Mouse (Mus musculus): ENCODE results near the gene Ube2e1. TPM values are rescaled to one million over a fixed set of nuclear protein-coding genes. Genes with fewer than 3 reads are reported as not detected.

Ube2e1 gene
- total RNA-seq (2014; rRNA removed) (45.1 and 45.7 TPM in 2 replicates), polyA plus RNA-seq (2015; fragmentation: Nextera tagmentation; extraction: Ambion mirVana) (152 TPM in 2 replicates)

DNA sequence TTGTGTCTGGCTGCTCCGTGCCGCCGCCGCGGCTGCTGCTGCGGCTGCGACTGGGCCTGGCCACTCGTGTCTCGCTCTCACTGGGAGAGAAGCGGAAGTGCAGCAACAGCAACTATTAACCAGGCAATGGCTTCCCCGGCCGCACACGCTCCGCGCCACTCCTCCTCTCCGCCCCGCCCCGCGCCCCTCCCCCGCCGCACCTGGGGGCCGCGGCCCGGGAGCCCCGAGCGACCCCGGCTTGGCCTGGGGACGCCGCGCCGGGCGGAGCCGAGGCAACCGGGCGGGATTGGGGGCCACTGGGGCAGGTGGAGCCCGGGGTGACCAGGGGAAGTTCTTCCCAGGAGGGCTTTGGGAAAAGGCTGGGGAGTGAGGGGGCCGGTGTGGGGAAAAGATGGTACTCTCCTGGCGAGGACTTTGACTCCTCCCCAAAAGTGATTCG is at the start of gene Ube2e1:
Gene Ube2e1, minus strand, starts transcription at position 167 of the 439 bp plus-strand sequence.
- Histone ChIP-seq H3K9me3 (ENCODE audit: low read length) (no peaks in the 10 kb centered on the region), H3K4me3 (ENCODE audit: low read depth, low read length) (peak within 1 kb of the TSS; percentile 84), H3K4me1 (ENCODE audit: insufficient read depth, low read length) (peaks cover 9% of the 10 kb centered on the region; the same call in 1 of the 2 replicates), H3K27me3 (ENCODE audit: insufficient read depth, low read length) (no peaks in the 10 kb centered on the region), H3K27ac (ENCODE audit: low read depth, low read length) (peak within 1 kb of the TSS; percentile 90), H3K9ac (replicated peaks; ENCODE audit: low read length, poor library complexity, severe bottlenecking) (peak within 1 kb of the TSS; percentile 97), H3K36me3 (ENCODE audit: insufficient read depth, low read length) (no peaks in the 10 kb centered on the region), H3K4me2 (ENCODE audit: low read depth, low read length, poor library complexity, severe bottlenecking) (peak within 1 kb of the TSS; percentile 86)
- DNase-seq (ENCODE audit: low spot score): peak; percentile 72
- no peak for TF ChIP-seq CTCF (IDR thresholded peaks at IDR 0.05)
- WGBS: 1% methylated on average over 29 of the region's 39 CpGs
- peak; percentile 90 for ATAC-seq (ENCODE audit: low FRiP score)

DNA sequence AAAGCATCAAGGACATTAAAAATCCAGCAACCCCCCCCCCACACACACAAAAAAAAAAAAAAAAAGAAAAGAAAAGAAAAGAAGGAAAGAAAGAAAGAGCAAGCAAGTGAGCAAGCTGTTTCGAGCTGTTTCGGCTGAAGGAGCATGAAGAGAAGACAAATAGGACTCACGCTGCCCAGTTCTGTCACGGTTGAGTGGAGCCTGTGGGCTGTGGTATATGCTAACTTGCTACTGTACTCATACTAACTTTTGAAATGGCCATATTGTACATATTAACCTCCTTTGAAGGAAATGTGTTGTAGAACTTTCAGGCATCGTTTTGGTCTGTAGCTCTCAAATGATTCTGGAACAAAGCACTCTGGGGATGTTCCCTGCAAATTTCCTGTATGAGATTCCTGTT is 48.2 kb upstream of the Ube2e1 start:
- TF ChIP-seq CTCF (IDR thresholded peaks at IDR 0.05): no peak
- H3K9me3 ChIP-seq (ENCODE audit: low read length): no peaks in the 10 kb centered on the region
- no peak overlapping the region for H3K9ac ChIP-seq (replicated peaks; ENCODE audit: low read length, poor library complexity, severe bottlenecking)
- ATAC-seq (ENCODE audit: low FRiP score) (no peak), DNase-seq (ENCODE audit: low spot score) (no peak)
- H3K4me3 ChIP-seq (ENCODE audit: low read depth, low read length): no peak overlapping the region
- H3K4me2 ChIP-seq (ENCODE audit: low read depth, low read length, poor library complexity, severe bottlenecking): no peak overlapping the region
- H3K4me1 ChIP-seq (ENCODE audit: insufficient read depth, low read length): no peaks in the 10 kb centered on the region
- no peaks in the 10 kb centered on the region for H3K27me3 ChIP-seq (ENCODE audit: insufficient read depth, low read length)
- 59% methylated on average over 5 of the region's 5 CpGs for WGBS
- no peaks in the 10 kb centered on the region for H3K36me3 ChIP-seq (ENCODE audit: insufficient read depth, low read length)
- no peak overlapping the region for H3K27ac ChIP-seq (ENCODE audit: low read depth, low read length)

DNA sequence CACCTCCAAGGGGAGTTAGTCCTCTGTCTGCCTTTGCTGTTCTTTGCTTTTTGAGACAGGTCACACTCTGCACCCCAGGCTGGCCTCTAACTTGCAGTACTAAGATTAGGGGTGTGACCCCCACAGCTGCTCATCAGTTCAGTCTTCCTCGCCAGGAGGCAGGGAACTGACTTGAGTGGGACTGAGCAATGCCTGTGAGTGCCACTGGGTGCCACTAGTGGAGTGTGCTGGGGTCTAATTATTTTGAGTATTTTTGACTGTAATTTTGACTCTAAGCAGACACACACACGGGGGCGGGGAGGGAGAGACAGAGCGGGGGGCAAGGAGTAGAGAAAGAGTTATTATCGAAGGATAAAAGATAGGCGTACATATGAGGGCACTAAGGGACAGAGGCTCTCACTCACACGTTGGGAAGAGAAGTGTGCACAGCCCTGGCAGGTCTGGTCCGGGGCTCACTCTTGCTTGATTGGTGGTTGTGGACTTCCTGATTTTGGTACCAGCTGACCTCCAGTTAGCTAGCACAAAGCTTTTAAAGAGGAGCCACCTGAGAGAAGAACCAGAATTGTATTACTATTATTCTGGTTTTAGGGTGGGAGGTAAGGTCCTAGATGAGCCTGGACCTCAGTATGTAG is 46.4 kb upstream of the Ube2e1 start:
- no peaks in the 10 kb centered on the region for H3K9me3 ChIP-seq (ENCODE audit: low read length)
- no peak overlapping the region for H3K27ac ChIP-seq (ENCODE audit: low read depth, low read length)
- no peak overlapping the region for H3K4me3 ChIP-seq (ENCODE audit: low read depth, low read length)
- no peaks in the 10 kb centered on the region for H3K4me1 ChIP-seq (ENCODE audit: insufficient read depth, low read length)
- H3K36me3 ChIP-seq (ENCODE audit: insufficient read depth, low read length): no peaks in the 10 kb centered on the region
- H3K27me3 ChIP-seq (ENCODE audit: insufficient read depth, low read length): no peaks in the 10 kb centered on the region
- no peak overlapping the region for H3K4me2 ChIP-seq (ENCODE audit: low read depth, low read length, poor library complexity, severe bottlenecking)
- no peak overlapping the region for H3K9ac ChIP-seq (replicated peaks; ENCODE audit: low read length, poor library complexity, severe bottlenecking)
- TF ChIP-seq CTCF (IDR thresholded peaks at IDR 0.05): peak; percentile 75
- ATAC-seq (ENCODE audit: low FRiP score) (peak; percentile 76), DNase-seq (ENCODE audit: low spot score) (peak; percentile 43)
- 57% methylated on average over 8 of the region's 8 CpGs for WGBS

DNA sequence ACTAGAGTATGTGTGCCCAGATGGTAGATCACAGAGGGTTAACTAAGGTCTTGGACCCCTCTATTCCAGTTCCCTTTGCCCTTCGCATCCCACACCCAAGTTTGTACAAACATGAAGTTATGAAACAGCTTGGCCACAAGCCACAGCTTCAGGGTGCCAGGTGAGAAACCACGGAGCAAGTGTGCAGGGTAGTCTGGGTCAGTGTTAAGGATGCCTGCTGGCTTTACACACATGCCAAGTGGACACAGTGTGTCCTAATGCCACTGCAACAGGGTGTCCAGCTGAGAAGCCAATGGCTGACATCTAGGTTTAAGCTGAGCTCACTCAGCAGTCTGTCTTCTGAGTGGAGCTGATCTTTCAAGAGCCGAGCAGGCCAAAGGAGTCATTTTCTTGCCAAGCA is 44.5 kb upstream of the Ube2e1 start:
- no peaks in the 10 kb centered on the region for H3K9me3 ChIP-seq (ENCODE audit: low read length)
- no peak for ATAC-seq (ENCODE audit: low FRiP score)
- H3K4me3 ChIP-seq (ENCODE audit: low read depth, low read length): no peak overlapping the region
- no peaks in the 10 kb centered on the region for H3K36me3 ChIP-seq (ENCODE audit: insufficient read depth, low read length)
- no peak overlapping the region for H3K27ac ChIP-seq (ENCODE audit: low read depth, low read length)
- H3K4me2 ChIP-seq (ENCODE audit: low read depth, low read length, poor library complexity, severe bottlenecking): no peak overlapping the region
- no peak overlapping the region for H3K9ac ChIP-seq (replicated peaks; ENCODE audit: low read length, poor library complexity, severe bottlenecking)
- TF ChIP-seq CTCF (IDR thresholded peaks at IDR 0.05): no peak
- 77% methylated on average over 3 of the region's 3 CpGs for WGBS
- DNase-seq (ENCODE audit: low spot score): no peak
- H3K4me1 ChIP-seq (ENCODE audit: insufficient read depth, low read length): no peaks in the 10 kb centered on the region
- H3K27me3 ChIP-seq (ENCODE audit: insufficient read depth, low read length): no peaks in the 10 kb centered on the region

DNA sequence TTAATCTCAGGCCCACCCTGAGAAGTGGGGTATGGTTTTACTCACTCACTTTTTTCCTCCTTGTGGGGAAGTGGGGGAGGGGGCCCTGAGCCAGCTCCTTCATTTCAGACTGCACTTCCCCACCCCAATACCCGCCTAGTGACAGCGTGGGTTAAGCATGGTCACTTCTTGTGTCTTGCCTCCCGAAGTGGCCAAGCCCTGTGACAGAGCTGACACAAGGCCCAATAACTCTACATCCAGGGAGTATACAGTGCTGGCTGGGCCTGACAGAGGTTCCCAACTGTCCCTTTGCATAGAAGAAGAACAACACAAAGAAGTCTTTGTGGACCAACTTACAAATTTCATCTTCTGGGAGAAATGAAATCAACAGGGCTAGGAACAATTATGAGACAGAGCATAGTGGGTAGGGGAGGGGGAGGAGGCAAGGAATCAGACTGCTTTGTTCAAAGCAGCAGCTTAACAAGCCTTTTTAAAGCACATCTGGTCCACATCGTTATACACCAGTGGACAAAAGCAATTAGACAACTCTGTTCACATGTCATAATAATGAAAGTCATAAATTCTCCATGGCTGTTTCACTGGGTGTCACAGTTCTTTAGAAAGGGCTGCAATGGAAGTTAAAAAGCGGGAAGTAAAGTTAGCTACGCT is 42.2 kb upstream of the Ube2e1 start:
- no peaks in the 10 kb centered on the region for H3K36me3 ChIP-seq (ENCODE audit: insufficient read depth, low read length)
- ATAC-seq (ENCODE audit: low FRiP score): no peak
- H3K27me3 ChIP-seq (ENCODE audit: insufficient read depth, low read length): no peaks in the 10 kb centered on the region
- 53% methylated on average over 6 of the region's 6 CpGs for WGBS
- H3K9ac ChIP-seq (replicated peaks; ENCODE audit: low read length, poor library complexity, severe bottlenecking): no peak overlapping the region
- no peak overlapping the region for H3K4me3 ChIP-seq (ENCODE audit: low read depth, low read length)
- H3K4me2 ChIP-seq (ENCODE audit: low read depth, low read length, poor library complexity, severe bottlenecking): no peak overlapping the region
- H3K4me1 ChIP-seq (ENCODE audit: insufficient read depth, low read length): no peaks in the 10 kb centered on the region
- no peak overlapping the region for H3K27ac ChIP-seq (ENCODE audit: low read depth, low read length)
- no peaks in the 10 kb centered on the region for H3K9me3 ChIP-seq (ENCODE audit: low read length)
- no peak for TF ChIP-seq CTCF (IDR thresholded peaks at IDR 0.05)
- DNase-seq (ENCODE audit: low spot score): no peak
